ENCODE assay signal across 23 mouse cellular contexts in the genomic region with DNA sequence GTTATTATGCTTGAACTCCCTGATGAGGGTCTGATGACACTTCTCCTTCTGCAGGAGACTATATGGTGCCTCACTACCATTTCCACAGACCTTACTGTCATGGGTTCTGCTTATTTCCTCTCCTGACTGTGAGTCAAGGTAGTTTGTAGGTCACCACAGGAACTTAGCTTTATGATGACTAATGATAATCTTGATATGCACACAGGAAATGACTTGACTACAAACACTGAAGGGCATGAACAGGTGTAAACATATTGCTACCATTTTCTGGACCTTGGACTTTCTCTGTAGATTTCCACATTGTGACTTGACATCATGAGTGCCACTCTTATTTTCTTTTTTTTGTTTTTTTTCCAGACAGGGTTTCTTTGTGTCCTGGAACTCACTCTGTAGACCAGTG.
DNase-seq lines count a peak whose midpoint lies in the region; ATAC-seq and TF ChIP-seq lines count a peak whose summit lies in the region.
"Had no signal": no experiment of that assay in that cellular context is flagged by ENCODE, and none has a peak within 500 bp of the region (broad histone marks: within the 10 kb centered on the region; RNA-seq: fewer than 3 reads in every experiment).

No protein-coding gene starts in this region.

- no peak overlapping the region for H3K4me2 ChIP-seq in intestine, postnatal 0 days (replicated peaks; ENCODE audit: low read depth)
- H3K4me2 ChIP-seq in intestine, embryonic 16.5 days (ENCODE audit: low read depth, low read length), result no peak overlapping the region
- peak overlapping the region; percentile 53 for H3K4me2 ChIP-seq in myocyte (ENCODE audit: low read depth)
- no peak overlapping the region for H3K4me2 ChIP-seq in forebrain, postnatal 0 days (ENCODE audit: low read depth)
- H3K4me2 ChIP-seq in hindbrain, embryonic 12.5 days (replicated peaks), result no peak overlapping the region
- H3K4me2 ChIP-seq: embryonic facial prominence, embryonic 12.5 days; forebrain, embryonic 13.5 days; forebrain, embryonic 15.5 days had no signal

- no peak for TF ChIP-seq POLR2A in myocyte (IDR thresholded peaks at IDR 0.05; ENCODE audit: insufficient read length, low read depth)

- DNase-seq in 416B (ENCODE audit: low read depth), result peak; percentile 1
- DNase-seq in forebrain, postnatal 0 days, result no peak
- no peak for DNase-seq in layer of hippocampus, adult 9-10 months (ENCODE audit: low spot score)
- DNase-seq: adrenal gland, adult 8-10 months; adrenal gland, postnatal 14 days; adrenal gland, postnatal 36 days; cerebellum, adult 11-12 months; cerebellum, adult 9-10 months; cerebellum, postnatal 10 days; cerebellum, postnatal 25 days had no signal

- H3K79me2 ChIP-seq in myocyte (ENCODE audit: control insufficient read depth, insufficient read depth), result no peaks in the 10 kb centered on the region

- H3K9ac ChIP-seq in intestine, postnatal 0 days (ENCODE audit: low read depth, low read length), result no peak overlapping the region
- no peak overlapping the region for H3K9ac ChIP-seq in intestine, embryonic 16.5 days (ENCODE audit: low read depth, low read length)
- H3K9ac ChIP-seq in forebrain, postnatal 0 days, result no peak overlapping the region
- H3K9ac ChIP-seq in hindbrain, embryonic 12.5 days, result no peak overlapping the region
- H3K9ac ChIP-seq: embryonic facial prominence, embryonic 12.5 days; forebrain, embryonic 13.5 days; forebrain, embryonic 15.5 days had no signal

- no peak overlapping the region for H3K27ac ChIP-seq in intestine, postnatal 0 days (ENCODE audit: low read depth, low read length)
- H3K27ac ChIP-seq in intestine, embryonic 16.5 days (ENCODE audit: low read length), result no peak overlapping the region
- no peak overlapping the region for H3K27ac ChIP-seq in forebrain, postnatal 0 days (ENCODE audit: low read depth, low read length)
- H3K27ac ChIP-seq in hindbrain, embryonic 12.5 days, result no peak overlapping the region
- H3K27ac ChIP-seq: embryonic facial prominence, embryonic 10.5 days; embryonic facial prominence, embryonic 12.5 days; forebrain, embryonic 13.5 days; forebrain, embryonic 15.5 days had no signal

- H3K4me3 ChIP-seq in intestine, postnatal 0 days (ENCODE audit: low read depth, low read length), result no peak overlapping the region
- H3K4me3 ChIP-seq in intestine, embryonic 16.5 days (ENCODE audit: low read length), result no peak overlapping the region
- H3K4me3 ChIP-seq in myocyte, result no peak overlapping the region
- no peak overlapping the region for H3K4me3 ChIP-seq in forebrain, postnatal 0 days (ENCODE audit: low read depth, low read length)
- no peak overlapping the region for H3K4me3 ChIP-seq in hindbrain, embryonic 12.5 days
- H3K4me3 ChIP-seq: embryonic facial prominence, embryonic 10.5 days; embryonic facial prominence, embryonic 12.5 days; forebrain, embryonic 13.5 days; forebrain, embryonic 15.5 days had no signal

- 0 out of 2 replicates have a peak, but pooled peaks have one; percentile 31 for ATAC-seq in intestine, postnatal 0 days
- ATAC-seq in intestine, embryonic 16.5 days, result no peak
- ATAC-seq in forebrain, postnatal 0 days, result no peak
- no peak for ATAC-seq in hindbrain, embryonic 12.5 days (ENCODE audit: low FRiP score)
- ATAC-seq: activated CD4-positive, CD25-positive, alpha-beta regulatory T cell, adult 4 months; CD4-positive, CD25-positive, alpha-beta regulatory T cell, adult 4 months; forebrain, embryonic 13.5 days; forebrain, embryonic 15.5 days; Patski had no signal

- no peak overlapping the region for H3ac ChIP-seq in myocyte (ENCODE audit: control insufficient read depth, insufficient read length)

- no peaks in the 10 kb centered on the region for H3K4me1 ChIP-seq in intestine, postnatal 0 days (replicated peaks; ENCODE audit: control insufficient read depth, insufficient read depth, low read length)
- H3K4me1 ChIP-seq in intestine, embryonic 16.5 days (ENCODE audit: control insufficient read depth, insufficient read depth, low read length), result no peaks in the 10 kb centered on the region
- no peaks in the 10 kb centered on the region for H3K4me1 ChIP-seq in forebrain, postnatal 0 days (ENCODE audit: insufficient read depth)
- H3K4me1 ChIP-seq in hindbrain, embryonic 12.5 days, result no peaks in the 10 kb centered on the region
- H3K4me1 ChIP-seq: embryonic facial prominence, embryonic 10.5 days; embryonic facial prominence, embryonic 12.5 days; forebrain, embryonic 13.5 days; forebrain, embryonic 15.5 days had no signal

- TF ChIP-seq CTCF in intestine, postnatal 0 days (IDR thresholded peaks at IDR 0.05; ENCODE audit: low read depth), result no peak
- no peak for TF ChIP-seq CTCF in forebrain, postnatal 0 days (IDR thresholded peaks at IDR 0.05; ENCODE audit: low read depth)

- H3K27me3 ChIP-seq in intestine, postnatal 0 days (replicated peaks; ENCODE audit: control insufficient read depth, insufficient read depth, low read length), result no peaks in the 10 kb centered on the region
- no peaks in the 10 kb centered on the region for H3K27me3 ChIP-seq in intestine, embryonic 16.5 days (replicated peaks; ENCODE audit: control insufficient read depth, insufficient read depth, low read length)
- no peaks in the 10 kb centered on the region for H3K27me3 ChIP-seq in myocyte (ENCODE audit: control insufficient read depth, insufficient read depth, insufficient read length)
- no peaks in the 10 kb centered on the region for H3K27me3 ChIP-seq in forebrain, postnatal 0 days (ENCODE audit: insufficient read depth, low read length)
- H3K27me3 ChIP-seq in hindbrain, embryonic 12.5 days, result no peaks in the 10 kb centered on the region
- H3K27me3 ChIP-seq: CH12.LX; embryonic facial prominence, embryonic 12.5 days; forebrain, embryonic 13.5 days; forebrain, embryonic 15.5 days; Patski had no signal

- no peaks in the 10 kb centered on the region for H3K36me3 ChIP-seq in intestine, postnatal 0 days (ENCODE audit: control insufficient read depth, insufficient read depth)
- no peaks in the 10 kb centered on the region for H3K36me3 ChIP-seq in intestine, embryonic 16.5 days (ENCODE audit: control insufficient read depth, insufficient read depth, low read length)
- no peaks in the 10 kb centered on the region for H3K36me3 ChIP-seq in myocyte (ENCODE audit: control insufficient read depth, insufficient read depth)
- no peaks in the 10 kb centered on the region for H3K36me3 ChIP-seq in forebrain, postnatal 0 days (ENCODE audit: insufficient read depth)
- H3K36me3 ChIP-seq in hindbrain, embryonic 12.5 days, result no peaks in the 10 kb centered on the region
- H3K36me3 ChIP-seq: embryonic facial prominence, embryonic 10.5 days; embryonic facial prominence, embryonic 12.5 days; forebrain, embryonic 15.5 days; G1E had no signal

- no peaks in the 10 kb centered on the region for H3K9me3 ChIP-seq in intestine, postnatal 0 days (ENCODE audit: control insufficient read depth)
- no peaks in the 10 kb centered on the region for H3K9me3 ChIP-seq in intestine, embryonic 16.5 days (ENCODE audit: control insufficient read depth, low read length)
- H3K9me3 ChIP-seq in forebrain, postnatal 0 days (ENCODE audit: low read length), result no peaks in the 10 kb centered on the region
- no peaks in the 10 kb centered on the region for H3K9me3 ChIP-seq in hindbrain, embryonic 12.5 days (replicated peaks)
- H3K9me3 ChIP-seq: embryonic facial prominence, embryonic 10.5 days; embryonic facial prominence, embryonic 12.5 days; forebrain, embryonic 13.5 days; forebrain, embryonic 15.5 days; G1E had no signal

TF ChIP-seq in myocyte, 11 proteins besides CTCF, POLR2A, EP300 and RAD21:
- TF ChIP-seq MYOD1 (IDR thresholded peaks at IDR 0.05; ENCODE audit: control insufficient read depth in 1 of 3, insufficient read length in 2 of 3, low read depth in 2 of 3) (peak in 2 of 3 experiments; percentile 61 to 63), POLR2AphosphoS2 (IDR thresholded peaks at IDR 0.05; ENCODE audit: insufficient read length, low read depth) (no peak)
